Mouse (Mus musculus): ENCODE data around the gene Rangap1. TPM values are rescaled to one million over a fixed set of nuclear protein-coding genes. Genes with fewer than 3 reads are reported as not detected.
A peak's percentile ranks its signal among the peaks of the same experiment; 100 is the strongest.

Gene Rangap1
- polyA plus RNA-seq, 1 experiment from 2014 or later: 106 TPM

GRCm38 (mm10) chr15:81739296-81739695, 6.0 kb downstream of the Rangap1 start:
- Histone ChIP-seq H3K4me1 (peaks cover 3% of the 10 kb centered on the region), H3K27me3 (no peaks in the 10 kb centered on the region), H3K36me3 (no peaks in the 10 kb centered on the region), H3K9me3 (replicated peaks) (no peaks in the 10 kb centered on the region), H3K4me2 (no peak overlapping the region), H3K4me3 (replicated peaks) (no peak overlapping the region), H3K27ac (no peak overlapping the region), H3K9ac (no peak overlapping the region)
- no peak for ATAC-seq (replicated peaks; ENCODE audit: low FRiP score)
- WGBS: 84% methylated on average over 3 of the region's 3 CpGs

- 57% methylated on average over 3 of the region's 3 CpGs for WGBS
- no peak overlapping the region for H3K4me3 ChIP-seq (replicated peaks)
- no peak for ATAC-seq (replicated peaks; ENCODE audit: low FRiP score)
These were observed 10.3 kb downstream of the Rangap1 start for GRCm38 (mm10) chr15:81735075-81735474.

GRCm38 (mm10) chr15:81729792-81730635, 15.3 kb downstream of the Rangap1 start:
- Histone ChIP-seq H3K9ac (peak overlapping the region; percentile 92), H3K27me3 (0 out of 2 replicates have a peak, but pooled peaks cover 3% of the 10 kb centered on the region), H3K4me3 (replicated peaks) (peak overlapping the region; percentile 99), H3K4me2 (peak overlapping the region; percentile 90), H3K9me3 (replicated peaks) (no peaks in the 10 kb centered on the region), H3K36me3 (peaks cover 17% of the 10 kb centered on the region), H3K27ac (peak overlapping the region; percentile 78), H3K4me1 (peaks cover 31% of the 10 kb centered on the region)
- 5% methylated on average over 41 of the region's 41 CpGs for WGBS
- peak; percentile 99 for ATAC-seq (replicated peaks; ENCODE audit: low FRiP score)

More at GRCm38 (mm10) chr15:81735075-81735474, 10.3 kb downstream of the Rangap1 start:
- Histone ChIP-seq H3K27me3 (0 out of 2 replicates have a peak, but pooled peaks cover 3% of the 10 kb centered on the region), H3K4me1 (no peaks in the 10 kb centered on the region), H3K9me3 (replicated peaks) (no peaks in the 10 kb centered on the region), H3K4me2 (no peak overlapping the region), H3K9ac (no peak overlapping the region), H3K27ac (no peak overlapping the region), H3K36me3 (no peaks in the 10 kb centered on the region)

- H3K9ac ChIP-seq: peak overlapping the region; percentile 92
- 0 out of 2 replicates have a peak, but pooled peaks cover 3% of the 10 kb centered on the region for H3K27me3 ChIP-seq
- peak overlapping the region; percentile 78 for H3K27ac ChIP-seq
- under 1% methylated on average over 48 of the region's 49 CpGs for whole genome bisulfite sequencing
- H3K4me1 ChIP-seq: peaks cover 31% of the 10 kb centered on the region
- peak overlapping the region; percentile 90 for H3K4me2 ChIP-seq
- H3K9me3 ChIP-seq (replicated peaks): no peaks in the 10 kb centered on the region
- peak overlapping the region; percentile 99 for H3K4me3 ChIP-seq (replicated peaks)
- peak; percentile 57; the same call in 1 of the 2 replicates for ATAC-seq (replicated peaks; ENCODE audit: low FRiP score)
- peaks cover 22% of the 10 kb centered on the region for H3K36me3 ChIP-seq
These were observed 16.0 kb downstream of the Rangap1 start for GRCm38 (mm10) chr15:81729241-81729791.

GRCm38 (mm10) chr15:81725965-81726364, 19.4 kb downstream of the Rangap1 start:
- Histone ChIP-seq H3K27me3 (no peaks in the 10 kb centered on the region), H3K36me3 (peaks cover 55% of the 10 kb centered on the region), H3K4me2 (no peak overlapping the region), H3K27ac (no peak overlapping the region), H3K4me3 (replicated peaks) (no peak overlapping the region), H3K9ac (no peak overlapping the region), H3K9me3 (replicated peaks) (no peaks in the 10 kb centered on the region), H3K4me1 (peaks cover 31% of the 10 kb centered on the region)
- 98% methylated on average over 8 of the region's 8 CpGs for WGBS
- ATAC-seq (replicated peaks; ENCODE audit: low FRiP score): no peak

DNA sequence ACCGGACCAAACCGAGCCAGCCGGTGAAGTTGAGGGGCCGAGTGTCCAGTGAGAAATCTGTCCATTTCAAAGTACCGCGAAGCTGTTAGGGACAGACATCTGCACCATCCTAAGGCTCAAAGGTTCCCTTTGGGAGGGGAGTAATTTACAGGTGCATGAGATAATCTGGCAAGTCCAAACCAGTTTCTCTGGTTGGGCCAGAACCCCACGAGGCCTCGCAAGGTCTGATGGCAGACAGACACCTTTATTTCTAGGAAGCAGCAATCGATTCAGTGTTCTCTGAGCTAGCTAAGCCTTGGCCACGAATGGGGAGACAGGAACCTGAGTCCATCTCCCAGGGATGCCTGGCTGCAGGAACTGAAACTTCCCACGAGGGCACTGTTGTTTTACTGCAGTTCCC, 21.7 kb downstream of the Rangap1 start:
- Histone ChIP-seq H3K27me3 (no peaks in the 10 kb centered on the region), H3K4me2 (no peak overlapping the region), H3K9ac (no peak overlapping the region), H3K36me3 (peaks cover 78% of the 10 kb centered on the region), H3K4me3 (replicated peaks) (no peak overlapping the region), H3K27ac (no peak overlapping the region), H3K9me3 (replicated peaks) (no peaks in the 10 kb centered on the region), H3K4me1 (peaks cover 25% of the 10 kb centered on the region)
- 90% methylated on average over 11 of the region's 11 CpGs for WGBS
- ATAC-seq (replicated peaks; ENCODE audit: low FRiP score): no peak

DNA sequence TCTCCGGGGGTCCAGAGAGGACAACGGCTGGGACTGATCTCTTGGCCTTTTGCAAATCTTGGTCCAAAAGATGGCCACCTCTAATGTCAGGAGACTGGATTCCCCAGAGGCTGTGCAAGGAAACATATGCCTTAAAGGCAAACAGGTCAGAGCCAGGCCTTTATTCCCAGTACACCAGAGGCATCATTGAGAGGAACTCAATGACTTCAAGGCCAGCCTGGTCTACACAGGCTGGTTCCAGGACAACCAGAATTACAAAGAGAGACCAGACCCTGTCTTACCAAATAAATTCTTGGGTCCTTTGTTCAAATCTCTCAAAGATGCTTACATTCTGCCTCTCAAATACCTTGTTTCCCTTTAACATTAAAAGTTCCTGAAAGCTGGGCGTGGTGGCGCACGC, 23.0 kb downstream of the Rangap1 start:
- Histone ChIP-seq H3K4me1 (peaks cover 12% of the 10 kb centered on the region), H3K9ac (no peak overlapping the region), H3K36me3 (peaks cover 91% of the 10 kb centered on the region), H3K27me3 (no peaks in the 10 kb centered on the region), H3K27ac (no peak overlapping the region), H3K4me3 (replicated peaks) (no peak overlapping the region), H3K4me2 (no peak overlapping the region), H3K9me3 (replicated peaks) (no peaks in the 10 kb centered on the region)
- no peak for ATAC-seq (replicated peaks; ENCODE audit: low FRiP score)
- 91% methylated on average over 5 of the region's 5 CpGs for WGBS

DNA sequence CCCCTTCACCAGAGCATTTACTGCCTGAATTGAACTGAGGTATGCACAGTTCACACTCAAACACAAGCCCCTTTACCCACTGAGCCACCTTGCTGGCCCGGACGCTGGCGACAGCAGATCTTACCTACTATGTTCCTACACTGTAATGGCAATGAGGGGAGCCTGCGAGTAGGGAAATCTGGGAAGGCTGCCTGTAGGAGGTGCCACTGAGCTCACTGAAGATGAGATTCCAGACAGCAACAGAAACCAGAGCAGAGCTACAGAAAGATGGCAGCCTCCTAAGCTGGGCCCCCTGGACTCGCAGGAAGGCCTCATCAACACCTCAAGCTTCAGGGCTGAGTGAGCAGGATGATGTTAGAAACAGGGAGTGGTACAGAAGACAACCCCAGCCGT, 26.2 kb downstream of the Rangap1 start:
- no peak for ATAC-seq (replicated peaks; ENCODE audit: low FRiP score)
- Histone ChIP-seq H3K9me3 (replicated peaks) (no peaks in the 10 kb centered on the region), H3K36me3 (peaks cover 94% of the 10 kb centered on the region), H3K27me3 (no peaks in the 10 kb centered on the region), H3K4me3 (replicated peaks) (no peak overlapping the region), H3K9ac (no peak overlapping the region), H3K4me1 (no peaks in the 10 kb centered on the region), H3K4me2 (no peak overlapping the region), H3K27ac (no peak overlapping the region)
- 89% methylated on average over 6 of the region's 6 CpGs for WGBS

GRCm38 (mm10) chr15:81718336-81719138, 26.8 kb downstream of the Rangap1 start:
- H3K4me1 ChIP-seq: no peaks in the 10 kb centered on the region
- H3K4me3 ChIP-seq (replicated peaks): no peak overlapping the region
- H3K9ac ChIP-seq: no peak overlapping the region
- H3K36me3 ChIP-seq: peaks cover 94% of the 10 kb centered on the region
- no peak overlapping the region for H3K4me2 ChIP-seq
- H3K27me3 ChIP-seq: no peaks in the 10 kb centered on the region
- WGBS: 92% methylated on average over 9 of the region's 9 CpGs
- H3K9me3 ChIP-seq (replicated peaks): no peaks in the 10 kb centered on the region
- no peak; the same call in 1 of the 2 replicates for ATAC-seq (replicated peaks; ENCODE audit: low FRiP score)
- no peak overlapping the region for H3K27ac ChIP-seq

- ATAC-seq (replicated peaks; ENCODE audit: low FRiP score): no peak
- Histone ChIP-seq H3K9me3 (replicated peaks) (no peaks in the 10 kb centered on the region), H3K27me3 (no peaks in the 10 kb centered on the region), H3K9ac (no peak overlapping the region), H3K4me3 (replicated peaks) (no peak overlapping the region), H3K27ac (no peak overlapping the region), H3K4me1 (no peaks in the 10 kb centered on the region), H3K4me2 (no peak overlapping the region), H3K36me3 (peaks cover 92% of the 10 kb centered on the region)
- WGBS: 83% methylated on average over 6 of the region's 6 CpGs
These were observed 31.6 kb downstream of the Rangap1 start for GRCm38 (mm10) chr15:81713742-81714141.

DNA sequence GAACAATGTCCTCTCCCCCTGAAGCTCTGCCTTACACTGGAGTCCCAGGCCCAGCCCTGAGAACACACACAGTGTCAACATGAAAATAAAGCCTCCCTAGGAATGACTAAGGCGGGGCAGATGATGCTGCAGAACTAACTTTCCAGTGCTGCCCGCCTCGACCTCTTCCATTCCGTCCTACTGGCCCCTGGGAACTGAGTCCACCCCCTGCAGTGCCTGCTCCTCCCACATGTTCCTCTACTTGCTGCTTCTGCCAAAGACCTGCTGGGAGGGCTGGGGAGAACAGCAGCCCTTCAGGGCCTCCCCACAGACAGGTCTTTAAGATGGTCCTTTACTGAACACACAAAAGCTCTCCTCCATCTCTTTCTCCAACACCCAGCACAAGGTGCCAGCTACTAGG, 34.5 kb downstream of the Rangap1 start:
- H3K4me3 ChIP-seq (replicated peaks): no peak overlapping the region
- 81% methylated on average over 4 of the region's 4 CpGs for WGBS
- no peaks in the 10 kb centered on the region for H3K27me3 ChIP-seq
- H3K4me2 ChIP-seq: no peak overlapping the region
- peaks cover 91% of the 10 kb centered on the region for H3K36me3 ChIP-seq
- H3K9ac ChIP-seq: no peak overlapping the region
- no peaks in the 10 kb centered on the region for H3K4me1 ChIP-seq
- no peaks in the 10 kb centered on the region for H3K9me3 ChIP-seq (replicated peaks)
- no peak overlapping the region for H3K27ac ChIP-seq
- no peak for ATAC-seq (replicated peaks; ENCODE audit: low FRiP score)

DNA sequence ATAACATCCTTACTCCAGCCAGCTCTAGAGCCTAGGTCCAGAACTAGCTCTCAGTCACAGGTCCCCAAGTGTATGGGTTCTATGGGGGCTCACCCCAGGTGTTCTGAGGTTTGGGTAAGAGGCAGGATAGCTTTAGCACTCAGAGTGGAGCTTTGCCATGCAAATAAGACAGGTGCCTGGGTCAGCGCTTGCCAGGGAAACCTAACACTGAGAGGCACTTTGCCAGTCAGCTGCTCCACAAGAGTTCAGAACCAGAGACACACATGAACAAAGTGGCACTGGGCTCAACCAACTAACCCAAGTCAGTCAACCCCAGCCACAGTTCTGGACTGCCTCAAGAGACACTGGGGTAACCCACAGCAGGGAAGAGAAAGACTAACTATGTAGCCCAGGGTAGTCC, 35.6 kb downstream of the Rangap1 start:
- Histone ChIP-seq H3K27ac (no peak overlapping the region), H3K27me3 (no peaks in the 10 kb centered on the region), H3K4me2 (no peak overlapping the region), H3K9ac (no peak overlapping the region), H3K9me3 (replicated peaks) (no peaks in the 10 kb centered on the region), H3K4me1 (no peaks in the 10 kb centered on the region), H3K36me3 (peaks cover 92% of the 10 kb centered on the region), H3K4me3 (replicated peaks) (no peak overlapping the region)
- WGBS: 97% methylated on average over 1 of the region's 1 CpGs
- no peak for ATAC-seq (replicated peaks; ENCODE audit: low FRiP score)
